Mouse (Mus musculus): ENCODE measurements around the gene Hps5. TPM values are rescaled to one million over a fixed set of nuclear protein-coding genes. Genes with fewer than 3 reads are reported as not detected.

The Hps5 gene
- total and polyA plus RNA-seq, 2 experiments from 2014 or later = 6.3 to 7.9 TPM

DNA sequence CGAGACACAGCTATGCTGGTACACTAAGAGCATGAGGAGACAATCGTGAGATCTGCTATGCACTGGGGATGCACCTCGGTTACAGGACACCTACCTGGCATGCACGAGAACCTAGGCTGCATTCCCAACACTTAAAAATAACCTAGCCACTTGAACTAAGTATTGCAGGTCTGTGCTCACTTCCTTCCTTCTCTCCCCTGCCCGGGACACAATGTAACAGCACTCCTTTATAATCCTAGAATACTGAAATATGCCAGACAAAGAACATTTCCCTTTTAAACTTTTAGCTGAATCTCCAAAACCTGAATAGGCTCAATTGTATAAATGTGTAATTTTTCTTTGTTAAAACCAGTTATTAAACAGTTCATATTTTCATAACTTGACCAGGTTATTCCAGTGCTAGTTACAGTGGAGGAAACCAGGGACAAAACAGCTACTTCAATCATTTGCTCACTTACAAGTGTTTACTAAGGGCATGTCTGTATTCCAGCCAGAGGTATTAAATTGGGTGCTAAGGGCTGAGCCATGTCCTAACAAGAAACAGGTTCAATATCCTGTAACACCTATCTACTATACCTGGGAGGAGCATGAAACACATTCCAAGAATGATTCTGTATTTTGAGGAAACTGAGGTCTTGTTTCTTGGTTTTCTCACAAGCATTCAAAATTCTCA, 6.6 kb downstream of the Hps5 start:
- TF ChIP-seq EP300 (IDR thresholded peaks at IDR 0.05; ENCODE audit: low read depth) (no peak), CTCF (IDR thresholded peaks at IDR 0.05; ENCODE audit: low read depth) (no peak)
- Histone ChIP-seq H3K9ac (replicated peaks; ENCODE audit: low read depth, low read length) (no peak overlapping the region), H3K4me1 (ENCODE audit: control insufficient read depth, insufficient read depth) (no peaks in the 10 kb centered on the region), H3K27me3 (ENCODE audit: control insufficient read depth, insufficient read depth, low read length) (no peaks in the 10 kb centered on the region), H3K36me3 (replicated peaks; ENCODE audit: control insufficient read depth, insufficient read depth, low read length) (peaks cover 39% of the 10 kb centered on the region), H3K4me3 (ENCODE audit: low read depth, low read length) (no peak overlapping the region), H3K9me3 (replicated peaks; ENCODE audit: control insufficient read depth, low read length) (no peaks in the 10 kb centered on the region), H3K4me2 (ENCODE audit: low read depth, low read length) (no peak overlapping the region), H3K27ac (ENCODE audit: low read depth) (no peak overlapping the region)
- DNase-seq (ENCODE audit: low spot score) (no peak), ATAC-seq (ENCODE audit: insufficient read depth, low read depth) (no peak)
- 73% methylated on average over 5 of the region's 5 CpGs for WGBS

DNA sequence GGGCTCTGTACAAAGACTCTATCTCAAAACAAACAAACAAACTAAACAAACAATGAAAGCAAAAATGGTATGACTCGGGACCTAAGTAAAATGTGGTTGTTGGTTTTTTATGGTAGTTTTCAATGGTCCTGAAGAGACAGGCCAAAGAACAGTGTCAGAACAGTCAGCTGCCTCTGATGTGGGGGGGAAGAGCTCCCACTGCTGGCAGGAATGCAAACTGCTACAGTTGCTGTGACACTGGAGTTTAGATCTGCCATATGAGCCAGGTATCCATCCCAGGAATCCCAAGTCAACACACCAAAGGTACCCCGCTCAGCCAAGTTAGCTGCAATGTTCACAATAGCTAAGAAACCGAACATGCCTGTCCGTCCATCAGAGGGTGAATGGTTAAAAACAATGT, 25.2 kb downstream of the Hps5 start:
- H3K9me3 ChIP-seq (replicated peaks; ENCODE audit: control insufficient read depth, low read length) = no peaks in the 10 kb centered on the region
- ATAC-seq (ENCODE audit: insufficient read depth, low read depth) (peak; percentile 62; the same call in 1 of the 2 replicates), DNase-seq (ENCODE audit: low spot score) (peak; percentile 52)
- no peak for TF ChIP-seq EP300 (IDR thresholded peaks at IDR 0.05; ENCODE audit: low read depth)
- TF ChIP-seq CTCF (IDR thresholded peaks at IDR 0.05; ENCODE audit: low read depth) = peak; percentile 98
- H3K9ac ChIP-seq (replicated peaks; ENCODE audit: low read depth, low read length) = no peak overlapping the region
- no peaks in the 10 kb centered on the region for H3K27me3 ChIP-seq (ENCODE audit: control insufficient read depth, insufficient read depth, low read length)
- peaks cover 72% of the 10 kb centered on the region for H3K36me3 ChIP-seq (replicated peaks; ENCODE audit: control insufficient read depth, insufficient read depth, low read length)
- H3K4me1 ChIP-seq (ENCODE audit: control insufficient read depth, insufficient read depth) = no peaks in the 10 kb centered on the region
- 52% methylated on average over 4 of the region's 4 CpGs for WGBS
- no peak overlapping the region for H3K27ac ChIP-seq (ENCODE audit: low read depth)
- no peak overlapping the region for H3K4me2 ChIP-seq (ENCODE audit: low read depth, low read length)
- H3K4me3 ChIP-seq (ENCODE audit: low read depth, low read length) = no peak overlapping the region

DNA sequence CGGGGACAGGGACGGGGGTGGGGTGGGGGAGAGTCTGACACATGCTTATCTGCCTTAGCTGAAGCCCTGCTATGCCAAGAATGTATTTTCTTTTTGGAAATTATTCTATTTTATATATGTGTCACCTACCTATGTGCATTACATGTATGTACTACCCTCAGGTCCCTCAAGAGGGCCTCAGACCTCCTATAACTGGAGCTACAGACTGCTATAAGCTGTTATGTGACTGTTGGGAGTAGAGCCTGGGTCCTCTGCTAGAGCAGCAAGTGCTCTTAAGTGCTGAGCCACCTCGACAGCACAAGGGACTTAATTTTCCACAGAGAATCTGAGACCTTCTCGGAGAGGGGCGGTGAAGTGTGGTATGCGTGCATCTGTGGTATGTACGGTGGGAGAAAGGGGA, 27.4 kb downstream of the Hps5 start:
- no peak for DNase-seq (ENCODE audit: low spot score)
- ATAC-seq (ENCODE audit: insufficient read depth, low read depth) = no peak
- TF ChIP-seq EP300 (IDR thresholded peaks at IDR 0.05; ENCODE audit: low read depth) (no peak), CTCF (IDR thresholded peaks at IDR 0.05; ENCODE audit: low read depth) (no peak)
- Histone ChIP-seq H3K9me3 (replicated peaks; ENCODE audit: control insufficient read depth, low read length) (no peaks in the 10 kb centered on the region), H3K4me2 (ENCODE audit: low read depth, low read length) (no peak overlapping the region), H3K27me3 (ENCODE audit: control insufficient read depth, insufficient read depth, low read length) (no peaks in the 10 kb centered on the region), H3K9ac (replicated peaks; ENCODE audit: low read depth, low read length) (no peak overlapping the region), H3K4me1 (ENCODE audit: control insufficient read depth, insufficient read depth) (no peaks in the 10 kb centered on the region), H3K36me3 (replicated peaks; ENCODE audit: control insufficient read depth, insufficient read depth, low read length) (peaks cover 73% of the 10 kb centered on the region), H3K27ac (ENCODE audit: low read depth) (no peak overlapping the region), H3K4me3 (ENCODE audit: low read depth, low read length) (no peak overlapping the region)
- 83% methylated on average over 7 of the region's 7 CpGs for WGBS

DNA sequence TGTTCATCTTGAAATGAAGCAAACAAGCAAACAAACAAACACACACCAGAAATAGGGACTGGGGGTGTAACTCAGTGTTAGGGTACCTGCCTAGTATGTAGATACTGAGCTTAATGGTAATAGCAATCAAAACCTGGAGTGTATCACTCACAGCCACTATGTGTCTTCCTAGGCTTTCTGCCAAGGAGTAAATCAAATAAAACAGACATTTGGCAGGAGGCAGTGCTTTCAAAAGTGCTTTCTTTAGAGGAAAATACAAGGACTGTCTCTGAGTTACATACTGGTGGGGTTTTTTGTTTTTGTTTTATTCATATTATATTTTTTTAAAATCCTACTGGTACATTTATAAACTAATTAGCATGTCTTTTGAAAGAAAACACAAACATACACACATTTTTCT, 28.5 kb downstream of the Hps5 start:
- H3K9me3 ChIP-seq (replicated peaks; ENCODE audit: control insufficient read depth, low read length) = no peaks in the 10 kb centered on the region
- TF ChIP-seq CTCF (IDR thresholded peaks at IDR 0.05; ENCODE audit: low read depth) = no peak
- TF ChIP-seq EP300 (IDR thresholded peaks at IDR 0.05; ENCODE audit: low read depth) = no peak
- no peak overlapping the region for H3K9ac ChIP-seq (replicated peaks; ENCODE audit: low read depth, low read length)
- H3K4me3 ChIP-seq (ENCODE audit: low read depth, low read length) = no peak overlapping the region
- no peaks in the 10 kb centered on the region for H3K4me1 ChIP-seq (ENCODE audit: control insufficient read depth, insufficient read depth)
- DNase-seq (ENCODE audit: low spot score) (no peak), ATAC-seq (ENCODE audit: insufficient read depth, low read depth) (no peak)
- no peak overlapping the region for H3K27ac ChIP-seq (ENCODE audit: low read depth)
- peaks cover 74% of the 10 kb centered on the region for H3K36me3 ChIP-seq (replicated peaks; ENCODE audit: control insufficient read depth, insufficient read depth, low read length)
- H3K27me3 ChIP-seq (ENCODE audit: control insufficient read depth, insufficient read depth, low read length) = no peaks in the 10 kb centered on the region
- H3K4me2 ChIP-seq (ENCODE audit: low read depth, low read length) = no peak overlapping the region

DNA sequence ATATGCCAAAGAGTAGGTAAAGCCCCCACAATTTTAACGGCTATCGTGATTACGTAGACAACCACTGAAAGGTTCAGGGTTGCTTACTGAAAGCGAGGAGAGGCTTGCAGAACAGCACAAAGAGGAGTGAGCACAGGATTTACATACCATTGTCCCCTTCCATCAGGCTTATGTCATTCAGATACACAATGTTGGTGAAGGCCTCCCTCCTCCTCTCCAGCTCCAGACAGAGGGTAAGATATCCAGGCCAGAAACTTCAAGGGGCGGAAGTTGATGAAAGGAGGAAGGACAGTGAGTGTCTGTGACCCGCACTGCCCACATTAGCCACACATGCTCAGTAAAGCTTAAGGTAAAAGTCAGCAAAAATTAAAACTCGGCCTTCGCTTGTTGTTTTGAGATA, 31.2 kb downstream of the Hps5 start:
- no peak overlapping the region for H3K9ac ChIP-seq (replicated peaks; ENCODE audit: low read depth, low read length)
- no peaks in the 10 kb centered on the region for H3K4me1 ChIP-seq (ENCODE audit: control insufficient read depth, insufficient read depth)
- WGBS = 84% methylated on average over 8 of the region's 8 CpGs
- ATAC-seq (ENCODE audit: insufficient read depth, low read depth) (no peak), DNase-seq (ENCODE audit: low spot score) (no peak)
- H3K4me3 ChIP-seq (ENCODE audit: low read depth, low read length) = no peak overlapping the region
- TF ChIP-seq CTCF (IDR thresholded peaks at IDR 0.05; ENCODE audit: low read depth) = no peak
- no peak for TF ChIP-seq EP300 (IDR thresholded peaks at IDR 0.05; ENCODE audit: low read depth)
- no peaks in the 10 kb centered on the region for H3K27me3 ChIP-seq (ENCODE audit: control insufficient read depth, insufficient read depth, low read length)
- H3K27ac ChIP-seq (ENCODE audit: low read depth) = no peak overlapping the region
- H3K4me2 ChIP-seq (ENCODE audit: low read depth, low read length) = no peak overlapping the region
- H3K36me3 ChIP-seq (replicated peaks; ENCODE audit: control insufficient read depth, insufficient read depth, low read length) = peaks cover 83% of the 10 kb centered on the region
- H3K9me3 ChIP-seq (replicated peaks; ENCODE audit: control insufficient read depth, low read length) = no peaks in the 10 kb centered on the region

DNA sequence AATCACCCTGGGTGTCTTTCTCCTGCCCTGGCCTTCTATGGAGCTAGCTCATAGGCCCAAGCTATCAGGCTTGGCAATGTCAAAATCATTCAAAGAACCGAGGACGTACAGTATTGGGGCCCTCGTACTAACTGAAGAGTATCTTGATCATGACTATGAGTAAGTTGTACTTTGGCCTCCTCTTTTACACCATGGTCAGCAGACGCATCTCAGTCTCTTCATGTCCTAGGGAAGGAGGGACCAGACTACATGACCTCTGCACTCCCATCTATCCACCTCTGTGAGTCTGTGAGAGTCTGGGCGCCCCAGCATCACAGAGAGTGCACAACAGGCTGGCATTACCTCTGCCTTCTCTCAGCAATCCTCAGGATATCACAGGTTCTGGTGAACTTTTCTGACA, 33.3 kb downstream of the Hps5 start:
- Histone ChIP-seq H3K4me2 (ENCODE audit: low read depth, low read length) (no peak overlapping the region), H3K4me1 (ENCODE audit: control insufficient read depth, insufficient read depth) (no peaks in the 10 kb centered on the region), H3K27me3 (ENCODE audit: control insufficient read depth, insufficient read depth, low read length) (no peaks in the 10 kb centered on the region), H3K9ac (replicated peaks; ENCODE audit: low read depth, low read length) (no peak overlapping the region), H3K4me3 (ENCODE audit: low read depth, low read length) (no peak overlapping the region), H3K27ac (ENCODE audit: low read depth) (no peak overlapping the region), H3K36me3 (replicated peaks; ENCODE audit: control insufficient read depth, insufficient read depth, low read length) (peaks cover 63% of the 10 kb centered on the region), H3K9me3 (replicated peaks; ENCODE audit: control insufficient read depth, low read length) (no peaks in the 10 kb centered on the region)
- WGBS = 92% methylated on average over 5 of the region's 5 CpGs
- ATAC-seq (ENCODE audit: insufficient read depth, low read depth) (no peak), DNase-seq (ENCODE audit: low spot score) (no peak)
- TF ChIP-seq CTCF (IDR thresholded peaks at IDR 0.05; ENCODE audit: low read depth) (no peak), EP300 (IDR thresholded peaks at IDR 0.05; ENCODE audit: low read depth) (no peak)

All from heart, postnatal 0 days (tissue).